Comparison of ENCODE assay signal across 11 mouse cellular contexts in the genomic region with DNA sequence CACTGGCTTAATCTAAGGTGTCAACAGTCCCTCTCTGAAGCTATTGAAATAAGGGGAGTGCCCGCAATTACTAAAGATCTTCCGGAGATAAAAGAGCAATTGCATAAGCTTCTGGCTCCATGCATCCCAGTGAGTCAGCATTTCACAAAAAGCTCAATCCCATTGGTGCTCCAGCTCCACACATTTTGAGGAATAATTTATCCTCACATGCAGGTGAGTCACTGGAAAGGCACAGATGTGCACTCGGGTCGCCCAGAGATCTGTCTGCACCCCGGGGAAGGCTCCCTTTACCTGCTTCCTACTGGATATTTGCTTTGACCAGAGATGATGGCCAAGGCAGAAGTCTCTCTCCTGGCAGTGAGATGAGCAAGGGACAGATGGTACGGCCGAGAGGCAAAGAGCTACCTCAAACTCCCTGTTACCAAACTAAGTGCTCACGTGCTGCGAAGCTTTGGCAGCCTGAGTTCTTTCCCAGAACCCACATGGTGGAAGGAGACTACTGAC. TPM values are rescaled to one million over a fixed set of nuclear protein-coding genes. Genes with fewer than 3 reads are reported as not detected.
DNase-seq lines count a peak whose midpoint lies in the region; ATAC-seq and TF ChIP-seq lines count a peak whose summit lies in the region.
"Had no signal": no experiment of that assay in that cellular context is flagged by ENCODE, and none has a peak within 500 bp of the region (broad histone marks: within the 10 kb centered on the region; RNA-seq: fewer than 3 reads in every experiment).

No protein-coding gene starts in this region.

- H3K27me3 ChIP-seq in intestine, postnatal 0 days (replicated peaks; ENCODE audit: control insufficient read depth, insufficient read depth, low read length) = no peaks in the 10 kb centered on the region
- H3K27me3 ChIP-seq: forebrain, embryonic 15.5 days had no signal

- H3K36me3 ChIP-seq in intestine, postnatal 0 days (ENCODE audit: control insufficient read depth, insufficient read depth) = no peaks in the 10 kb centered on the region
- H3K36me3 ChIP-seq: forebrain, embryonic 15.5 days had no signal

- no peaks in the 10 kb centered on the region for H3K9me3 ChIP-seq in intestine, postnatal 0 days (ENCODE audit: control insufficient read depth)
- H3K9me3 ChIP-seq: forebrain, embryonic 15.5 days had no signal

- DNase-seq in heart, adult 11 months = peak; percentile 83
- DNase-seq in heart, adult 8-10 months (ENCODE audit: low spot score) = no peak
- peak; percentile 53 for DNase-seq in right cerebral cortex, postnatal 25 days
- no peak for DNase-seq in right cerebral cortex, postnatal 10 days (ENCODE audit: low spot score in 2 of 2)
- no peak for DNase-seq in thymus, postnatal 36 days
- DNase-seq in kidney, postnatal 25 days = no peak
- DNase-seq in gastrocnemius, postnatal 25 days = no peak
- DNase-seq: heart, postnatal 4 days; liver had no signal

- H3K4me2 ChIP-seq in intestine, postnatal 0 days (replicated peaks; ENCODE audit: low read depth) = no peak overlapping the region
- H3K4me2 ChIP-seq: forebrain, embryonic 15.5 days had no signal

- no peak overlapping the region for H3K9ac ChIP-seq in intestine, postnatal 0 days (ENCODE audit: low read depth, low read length)

- peaks cover 9% of the 10 kb centered on the region; the same call in 1 of the 2 replicates for H3K4me1 ChIP-seq in intestine, postnatal 0 days (replicated peaks; ENCODE audit: control insufficient read depth, insufficient read depth, low read length)
- H3K4me1 ChIP-seq: forebrain, embryonic 15.5 days had no signal

- no peak for TF ChIP-seq CTCF in intestine, postnatal 0 days (IDR thresholded peaks at IDR 0.05; ENCODE audit: low read depth)

- H3K4me3 ChIP-seq in intestine, postnatal 0 days (ENCODE audit: low read depth, low read length) = no peak overlapping the region

- peak; percentile 55; the same call in 1 of the 2 replicates for ATAC-seq in intestine, postnatal 0 days
- ATAC-seq: forebrain, embryonic 15.5 days had no signal

- H3K27ac ChIP-seq in intestine, postnatal 0 days (ENCODE audit: low read depth, low read length) = no peak overlapping the region
- H3K27ac ChIP-seq: forebrain, embryonic 15.5 days had no signal

- 30% methylated on average over 9 of the region's 9 CpGs for WGBS in intestine, postnatal 0 days

RNA-seq across cellular contexts. Expression of gene Pparg, which starts 47.5 kb away (rescaled TPM):
- 10 to 100 TPM in 3 of 4 experiments, 1 to 10 TPM in 1; 9.5 to 13.5 (median 12.3) TPM for total RNA-seq in heart, adult 8-10 months (2022)
- 17.8 and 20.5 TPM in 2 replicates for polyA plus RNA-seq in intestine, postnatal 0 days (2015; fragmentation: Nextera tagmentation; extraction: Ambion mirVana)
- total RNA-seq in gastrocnemius, postnatal 25 days (2021) = 1 to 10 TPM; 1.8 to 9.2 TPM
- polyA plus RNA-seq: forebrain, embryonic 15.5 days had no signal

Comparison
In these comparisons a context has a peak if more than half of its experiments do, and no peak if none do; other contexts are left out.
1. DNase-seq: peak in heart, adult 11 months (single experiment) and right cerebral cortex, postnatal 25 days (single experiment); none in heart, adult 8-10 months (single experiment), right cerebral cortex, postnatal 10 days (0 of 2), thymus, postnatal 36 days (0 of 2), kidney, postnatal 25 days (0 of 2) and gastrocnemius, postnatal 25 days (single experiment).